Mouse (Mus musculus) myocyte (in vitro differentiated cells): ENCODE data around the gene Tcaf1. TPM values are rescaled to one million over a fixed set of nuclear protein-coding genes. Genes with fewer than 3 reads are reported as not detected.

Experiments
- H3K27me3 ChIP-seq: one replicate; pipeline ENCODE4 v1.6.1; 2011; ENCODE audit not compliant: control insufficient read depth, insufficient read depth, insufficient read length
- H3K36me3 ChIP-seq: one replicate; pipeline ENCODE4 v1.6.1; 2011; ENCODE audit not compliant: control insufficient read depth, insufficient read depth
- H3K4me2 ChIP-seq: one replicate; pipeline ENCODE4 v1.6.1; 2011; ENCODE audit warnings: low read depth, control low read depth
- H3K4me3 ChIP-seq: one replicate; pipeline ENCODE4 v1.5.1; 2011; ENCODE audit warnings: mild to moderate bottlenecking, control low read depth, moderate library complexity
- H3K79me2 ChIP-seq: one replicate; pipeline ENCODE4 v1.6.1; 2011; ENCODE audit not compliant: control insufficient read depth, insufficient read depth
- H3ac ChIP-seq: one replicate; pipeline ENCODE4 v1.6.1; 2011; ENCODE audit not compliant: control insufficient read depth, insufficient read length
- CEBPB ChIP-seq: IDR thresholded peaks from 2 replicates; pipeline ENCODE4 v1.6.1; 2011; ENCODE audit warnings: mild to moderate bottlenecking, moderate library complexity; ENCODE audit not compliant: poor library complexity, insufficient read depth, severe bottlenecking
- E2F4 ChIP-seq: IDR thresholded peaks from one replicate; pipeline ENCODE4 v1.6.1; 2011; ENCODE audit warnings: mild to moderate bottlenecking, control low read depth, moderate library complexity; ENCODE audit not compliant: insufficient read depth
- MAX ChIP-seq: IDR thresholded peaks from one replicate; pipeline ENCODE4 v1.6.1; 2011; ENCODE audit warnings: low read depth, mild to moderate bottlenecking, control low read depth
- MYOD1 ChIP-seq, 3 experiments: IDR thresholded peaks; one replicate each; pipeline ENCODE4 v1.6.1; 2011; ENCODE audit warnings: control low read depth in 2 of 3, low read depth in 2 of 3, mild to moderate bottlenecking in 2 of 3, moderate library complexity in 1 of 3; ENCODE audit not compliant: insufficient read length in 2 of 3, control insufficient read depth in 1 of 3
- MYOG ChIP-seq, 3 experiments: IDR thresholded peaks; one replicate each; pipeline ENCODE4 v1.6.1; 2011; ENCODE audit warnings: control low read depth in 2 of 3, low read depth in 2 of 3, mild to moderate bottlenecking in 2 of 3; ENCODE audit not compliant: insufficient read length in 2 of 3, control insufficient read depth in 1 of 3, insufficient read depth in 1 of 3
- POLR2A ChIP-seq: IDR thresholded peaks from one replicate; pipeline ENCODE4 v1.6.1; 2011; ENCODE audit warnings: low read depth, mild to moderate bottlenecking, control low read depth, moderate library complexity; ENCODE audit not compliant: insufficient read length
- POLR2AphosphoS2 ChIP-seq: IDR thresholded peaks from one replicate; pipeline ENCODE4 v1.6.1; 2011; ENCODE audit warnings: low read depth, control low read depth; ENCODE audit not compliant: insufficient read length
- REST ChIP-seq: IDR thresholded peaks from one replicate; pipeline ENCODE4 v1.6.1; 2011; ENCODE audit warnings: mild to moderate bottlenecking, control low read depth, moderate library complexity; ENCODE audit not compliant: insufficient read depth, insufficient read length
- SRF ChIP-seq: IDR thresholded peaks from one replicate; pipeline ENCODE4 v1.6.1; 2011; ENCODE audit warnings: low read depth; ENCODE audit not compliant: control insufficient read depth, insufficient read length
- TCF12 ChIP-seq: IDR thresholded peaks from one replicate; pipeline ENCODE4 v1.6.1; 2011; ENCODE audit warnings: mild to moderate bottlenecking, control low read depth; ENCODE audit not compliant: poor library complexity, insufficient read depth, severe bottlenecking
- TCF3 ChIP-seq: IDR thresholded peaks from one replicate; pipeline ENCODE4 v1.6.1; 2011; ENCODE audit warnings: low read depth, control low read depth; ENCODE audit not compliant: insufficient read length
- USF1 ChIP-seq: IDR thresholded peaks from one replicate; pipeline ENCODE4 v1.6.1; 2011; ENCODE audit warnings: low read depth, mild to moderate bottlenecking, control low read depth, moderate library complexity
- polyA plus RNA-seq: library from polyadenylated mRNA; unstranded; fragments of >200 nt; fragmentation: generic; extraction: Trizol; gene quantifications from one replicate; pipeline ENCODE4 v1.2.1, GENCODE M21; 2012; ENCODE audit warnings: missing spikeins

The Tcaf1 gene
- polyA plus RNA-seq, 1 experiment, result 15.9 TPM

- Histone ChIP-seq H3K79me2 (no peaks in the 10 kb centered on the region), H3K4me3 (no peak overlapping the region), H3K4me2 (peak overlapping the region; percentile 32), H3ac (no peak overlapping the region), H3K27me3 (no peaks in the 10 kb centered on the region), H3K36me3 (no peaks in the 10 kb centered on the region)
- no peak for TF ChIP-seq USF1
- TF ChIP-seq MYOG (IDR thresholded peaks at IDR 0.05; ENCODE audit: control insufficient read depth in 1 of 3, insufficient read depth in 1 of 3, insufficient read length in 2 of 3, low read depth in 2 of 3), result peak in 1 of 3 experiments; percentile 40
- peak; percentile 68 to 97 (median 97) for TF ChIP-seq MYOD1 (IDR thresholded peaks at IDR 0.05; ENCODE audit: control insufficient read depth in 1 of 3, insufficient read length in 2 of 3, low read depth in 2 of 3)
- no peak for TF ChIP-seq SRF
- TF ChIP-seq CEBPB, result no peak
- no peak for TF ChIP-seq POLR2A
- peak; percentile 45 for TF ChIP-seq TCF12
- no peak for TF ChIP-seq TCF3
- TF ChIP-seq MAX, result no peak
- TF ChIP-seq REST, result no peak
- no peak for TF ChIP-seq E2F4
- no peak for TF ChIP-seq POLR2AphosphoS2
Observed at GRCm38 (mm10) chr6:42717973-42718372, 8.1 kb upstream of the Tcaf1 start.

GRCm38 (mm10) chr6:42714668-42715067 lies 4.8 kb upstream of the Tcaf1 start:
- no peaks in the 10 kb centered on the region for H3K27me3 ChIP-seq
- TF ChIP-seq MYOD1 (IDR thresholded peaks at IDR 0.05; ENCODE audit: control insufficient read depth in 1 of 3, insufficient read length in 2 of 3, low read depth in 2 of 3), result no peak
- TF ChIP-seq POLR2AphosphoS2, result no peak
- TF ChIP-seq MYOG (IDR thresholded peaks at IDR 0.05; ENCODE audit: control insufficient read depth in 1 of 3, insufficient read depth in 1 of 3, insufficient read length in 2 of 3, low read depth in 2 of 3), result no peak
- TF ChIP-seq SRF, result no peak
- H3K79me2 ChIP-seq, result no peaks in the 10 kb centered on the region
- no peak overlapping the region for H3K4me3 ChIP-seq
- H3K4me2 ChIP-seq, result no peak overlapping the region
- H3ac ChIP-seq, result no peak overlapping the region
- no peaks in the 10 kb centered on the region for H3K36me3 ChIP-seq

- Histone ChIP-seq H3K4me3 (peak overlapping the region; percentile 86), H3K36me3 (peaks cover 4% of the 10 kb centered on the region), H3K27me3 (no peaks in the 10 kb centered on the region), H3K79me2 (peaks cover 26% of the 10 kb centered on the region), H3ac (peak overlapping the region; percentile 0), H3K4me2 (peak overlapping the region; percentile 81)
- TF ChIP-seq USF1 (no peak), MYOG (IDR thresholded peaks at IDR 0.05; ENCODE audit: control insufficient read depth in 1 of 3, insufficient read depth in 1 of 3, insufficient read length in 2 of 3, low read depth in 2 of 3) (no peak), POLR2AphosphoS2 (peak; percentile 75), POLR2A (peak; percentile 59), SRF (no peak), CEBPB (no peak), E2F4 (no peak)
Observed at GRCm38 (mm10) chr6:42692517-42693190, 17.2 kb downstream of the Tcaf1 start.

DNA sequence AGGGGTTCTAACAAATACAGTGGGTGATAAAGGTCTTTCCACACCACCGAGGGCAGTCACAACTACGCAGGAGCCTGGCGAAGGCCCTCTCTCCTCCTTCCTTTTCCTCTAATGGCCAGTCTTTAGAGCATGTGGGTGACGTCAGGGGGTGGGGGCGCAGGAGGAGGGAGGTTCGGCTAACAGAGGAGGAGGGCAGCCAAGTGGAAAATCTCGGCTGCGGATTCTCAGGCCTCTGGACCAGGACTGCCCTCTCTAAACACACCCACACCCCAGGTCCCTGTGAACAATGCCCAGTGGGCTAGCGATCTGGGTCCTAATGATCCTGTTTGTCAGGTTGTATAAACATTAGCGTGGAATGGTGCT lies 17.8 kb downstream of the Tcaf1 start:
- H3K79me2 ChIP-seq, result peaks cover 26% of the 10 kb centered on the region
- H3ac ChIP-seq, result peak overlapping the region; percentile 0
- H3K4me2 ChIP-seq, result peak overlapping the region; percentile 81
- TF ChIP-seq USF1 (no peak), E2F4 (no peak), TCF12 (no peak), SRF (no peak), MAX (peak; percentile 46), REST (no peak), POLR2AphosphoS2 (peak; percentile 46), MYOG (IDR thresholded peaks at IDR 0.05; ENCODE audit: control insufficient read depth in 1 of 3, insufficient read depth in 1 of 3, insufficient read length in 2 of 3, low read depth in 2 of 3) (no peak), MYOD1 (IDR thresholded peaks at IDR 0.05; ENCODE audit: control insufficient read depth in 1 of 3, insufficient read length in 2 of 3, low read depth in 2 of 3) (no peak), CEBPB (no peak), TCF3 (no peak), POLR2A (peak; percentile 42)
- peak overlapping the region; percentile 86 for H3K4me3 ChIP-seq
- peaks cover 5% of the 10 kb centered on the region for H3K36me3 ChIP-seq
- no peaks in the 10 kb centered on the region for H3K27me3 ChIP-seq

- no peak for TF ChIP-seq E2F4
- Histone ChIP-seq H3ac (no peak overlapping the region), H3K4me3 (no peak overlapping the region), H3K36me3 (peaks cover 24% of the 10 kb centered on the region), H3K79me2 (peaks cover 26% of the 10 kb centered on the region), H3K4me2 (no peak overlapping the region), H3K27me3 (no peaks in the 10 kb centered on the region)
Observed at GRCm38 (mm10) chr6:42689761-42690160, 20.1 kb downstream of the Tcaf1 start.
